Comparison of ENCODE assay signal across 7 mouse cellular contexts in the genomic region with DNA sequence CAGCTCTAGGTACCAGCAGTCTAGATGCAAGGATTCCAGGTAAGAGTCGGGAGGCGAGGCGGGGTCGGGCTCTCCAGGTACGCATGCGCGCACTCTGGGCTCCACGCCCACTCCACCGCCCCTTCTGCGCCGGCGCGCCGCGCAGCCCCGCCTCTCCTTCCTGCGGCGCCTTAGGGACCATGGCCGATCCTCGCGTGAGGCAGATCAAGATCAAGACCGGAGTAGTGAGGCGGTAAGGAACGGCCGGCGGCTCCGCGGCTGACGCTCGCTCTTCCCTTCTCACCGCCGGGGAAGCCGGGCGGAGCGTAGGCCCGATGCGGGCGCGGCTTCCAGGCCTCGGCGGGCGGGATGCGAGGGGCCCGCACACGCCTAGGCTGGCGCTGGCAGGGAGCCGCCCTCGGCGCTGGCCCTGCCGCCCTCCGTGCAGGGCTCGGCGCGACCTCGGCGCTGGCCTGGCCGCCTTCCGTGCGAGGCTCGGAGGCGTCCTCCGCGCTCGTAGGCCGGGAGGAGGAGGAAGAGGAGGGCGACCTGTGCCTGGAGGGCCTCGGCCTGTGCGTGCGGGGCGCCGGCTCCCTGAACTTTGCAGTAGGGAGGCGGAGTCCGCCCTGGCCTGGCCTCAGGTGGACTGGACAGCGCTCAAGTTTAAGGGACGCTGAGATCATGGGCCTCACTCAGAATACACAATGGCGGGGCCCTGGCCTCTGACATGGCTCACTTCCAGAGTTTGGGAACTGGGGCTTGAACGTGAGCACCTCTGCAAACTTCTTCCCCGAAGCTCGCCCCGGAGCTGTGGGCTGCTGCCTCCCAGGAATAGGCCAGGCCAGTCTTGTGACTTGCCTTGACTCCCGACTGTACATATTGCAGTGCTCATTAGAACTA. TPM values are rescaled to one million over a fixed set of nuclear protein-coding genes. Genes with fewer than 3 reads are reported as not detected.
DNase-seq lines count a peak whose midpoint lies in the region; ATAC-seq lines count a peak whose summit lies in the region.

Tbca (plus strand) TSS at position 140 of the 879 bp plus-strand sequence.

- peak; percentile 87 to 90 for DNase-seq in adrenal gland, adult 18-20 months (ENCODE audit: low spot score in 2 of 2)
- peak; percentile 93 for DNase-seq in embryo, embryonic 11 days
- peak; percentile 76 to 83 for DNase-seq in gastrocnemius, postnatal 36 days
- peak; percentile 82 to 84 for DNase-seq in left cerebral cortex, postnatal 25 days (ENCODE audit: low spot score in 2 of 2)
- DNase-seq in midbrain, embryonic 10.5 days (ENCODE audit: low spot score): peak; percentile 91
- DNase-seq in right cerebral cortex, postnatal 4 days: peak; percentile 89

- peak; percentile 98 for ATAC-seq in intestine, embryonic 15.5 days

- intact Hi-C loops in gastrocnemius, postnatal 36 days (cut with DNase I): no loop called here
- intact Hi-C loops in left cerebral cortex, postnatal 25 days (cut with DNase I): no loop called here

- H3K27me3 ChIP-seq in intestine, embryonic 15.5 days (replicated peaks): no peaks in the 10 kb centered on the region
- peaks cover 13% of the 10 kb centered on the region for H3K27me3 ChIP-seq in midbrain, embryonic 10.5 days (ENCODE audit: low read depth, poor library complexity, severe bottlenecking)

- no peaks in the 10 kb centered on the region; the same call in 1 of the 2 replicates for H3K4me1 ChIP-seq in intestine, embryonic 15.5 days (replicated peaks)
- H3K4me1 ChIP-seq in midbrain, embryonic 10.5 days: peaks cover 20% of the 10 kb centered on the region

- under 1% methylated on average over 72 of the region's 81 CpGs for WGBS in intestine, embryonic 15.5 days
- under 1% methylated on average over 76 of the region's 81 CpGs for WGBS in midbrain, embryonic 10.5 days

- peak within 1 kb of the TSS; percentile 87 for H3K27ac ChIP-seq in intestine, embryonic 15.5 days
- H3K27ac ChIP-seq in midbrain, embryonic 10.5 days (replicated peaks): peak within 1 kb of the TSS; percentile 94

- no peaks in the 10 kb centered on the region for H3K36me3 ChIP-seq in intestine, embryonic 15.5 days
- no peaks in the 10 kb centered on the region for H3K36me3 ChIP-seq in midbrain, embryonic 10.5 days

- peak within 1 kb of the TSS; percentile 75 for H3K4me2 ChIP-seq in intestine, embryonic 15.5 days (replicated peaks)

- H3K9me3 ChIP-seq in intestine, embryonic 15.5 days: no peaks in the 10 kb centered on the region
- no peaks in the 10 kb centered on the region for H3K9me3 ChIP-seq in midbrain, embryonic 10.5 days (replicated peaks)

- H3K4me3 ChIP-seq in intestine, embryonic 15.5 days (replicated peaks): peak within 1 kb of the TSS; percentile 97
- H3K4me3 ChIP-seq in midbrain, embryonic 10.5 days: peak within 1 kb of the TSS; percentile 88

- peak within 1 kb of the TSS; percentile 98 for H3K9ac ChIP-seq in intestine, embryonic 15.5 days

RNA-seq across cellular contexts. Expression of gene Tbca, which starts in this region (rescaled TPM):
- 100 to 1,000 TPM; 204 to 227 TPM for total RNA-seq in adrenal gland, adult 18-20 months (2021)
- 10 to 100 TPM; 52.7 to 59.5 TPM for total RNA-seq in gastrocnemius, postnatal 36 days (2021)
- polyA plus RNA-seq in intestine, embryonic 15.5 days (2015; fragmentation: Nextera tagmentation; extraction: Ambion mirVana): 227 and 241 TPM in 2 replicates
- 100 to 1,000 TPM; 130 to 132 TPM for total RNA-seq in left cerebral cortex, postnatal 25 days (2021)
- 227 and 245 TPM in 2 replicates for polyA plus RNA-seq in midbrain, embryonic 10.5 days (2016; fragmentation: Nextera tagmentation; extraction: Ambion mirVana)

Comparison
In these comparisons a context has a peak if more than half of its experiments do, and no peak if none do; other contexts are left out.
1. Peak in every context shown above with its lines: DNase-seq, ATAC-seq, H3K4me3 ChIP-seq and H3K27ac ChIP-seq.